Mouse (Mus musculus): ENCODE results near the gene Bcl2a1d. TPM values are rescaled to one million over a fixed set of nuclear protein-coding genes. Genes with fewer than 3 reads are reported as not detected.
"Not testable (repeated sequence)": the region's sequence is repeated elsewhere in the genome, so short reads cannot be mapped to it uniquely, and the experiment has no call there.

The Bcl2a1d gene
- total RNA-seq (2014; fragmentation: Nextera tagmentation): not detected in 2 replicates
- 0.22 TPM in 1 of 2 replicates, not detected in the other for total RNA-seq (2017)
- not detected in 2 replicates for polyA plus RNA-seq (2012)

GRCm38 (mm10) chr9:88731728-88732127 is at the start of gene Bcl2a1d:
Gene Bcl2a1d (minus strand): TSS chr9:88731914.
- H3K36me3 ChIP-seq (replicated peaks); H3K27me3 ChIP-seq (ENCODE audit: insufficient read depth, low read length); H3K9me3 ChIP-seq (replicated peaks); DNase-seq (ENCODE audit: low spot score); H3K4me3 ChIP-seq (ENCODE audit: low read depth, low read length); H3K4me1 ChIP-seq (ENCODE audit: insufficient read depth, low read depth, low read length); ATAC-seq (ENCODE audit: extremely low read depth, insufficient number of reproducible peaks, low FRiP score, poor library complexity, severe bottlenecking): not testable (repeated sequence)

- ATAC-seq (ENCODE audit: extremely low read depth, insufficient number of reproducible peaks, low FRiP score, poor library complexity, severe bottlenecking); H3K9me3 ChIP-seq (replicated peaks); H3K4me3 ChIP-seq (ENCODE audit: low read depth, low read length); H3K36me3 ChIP-seq (replicated peaks); H3K27me3 ChIP-seq (ENCODE audit: insufficient read depth, low read length); DNase-seq (ENCODE audit: low spot score); H3K4me1 ChIP-seq (ENCODE audit: insufficient read depth, low read depth, low read length): not testable (repeated sequence)
These were observed 38.5 kb upstream of the Bcl2a1d start for GRCm38 (mm10) chr9:88770239-88770638.

GRCm38 (mm10) chr9:88769470-88769869 is 37.8 kb upstream of the Bcl2a1d start:
- not testable (repeated sequence) for DNase-seq (ENCODE audit: low spot score); H3K36me3 ChIP-seq (replicated peaks); H3K4me1 ChIP-seq (ENCODE audit: insufficient read depth, low read depth, low read length); H3K4me3 ChIP-seq (ENCODE audit: low read depth, low read length); H3K9me3 ChIP-seq (replicated peaks); H3K27me3 ChIP-seq (ENCODE audit: insufficient read depth, low read length); ATAC-seq (ENCODE audit: extremely low read depth, insufficient number of reproducible peaks, low FRiP score, poor library complexity, severe bottlenecking)

GRCm38 (mm10) chr9:88746687-88747086 is 15.0 kb upstream of the Bcl2a1d start:
- not testable (repeated sequence) for H3K27me3 ChIP-seq (ENCODE audit: insufficient read depth, low read length); ATAC-seq (ENCODE audit: extremely low read depth, insufficient number of reproducible peaks, low FRiP score, poor library complexity, severe bottlenecking); DNase-seq (ENCODE audit: low spot score); H3K4me3 ChIP-seq (ENCODE audit: low read depth, low read length); H3K4me1 ChIP-seq (ENCODE audit: insufficient read depth, low read depth, low read length); H3K36me3 ChIP-seq (replicated peaks); H3K9me3 ChIP-seq (replicated peaks)

GRCm38 (mm10) chr9:88746046-88746445 is 14.3 kb upstream of the Bcl2a1d start:
- H3K9me3 ChIP-seq (replicated peaks); H3K4me3 ChIP-seq (ENCODE audit: low read depth, low read length); DNase-seq (ENCODE audit: low spot score); H3K4me1 ChIP-seq (ENCODE audit: insufficient read depth, low read depth, low read length); H3K36me3 ChIP-seq (replicated peaks); H3K27me3 ChIP-seq (ENCODE audit: insufficient read depth, low read length); ATAC-seq (ENCODE audit: extremely low read depth, insufficient number of reproducible peaks, low FRiP score, poor library complexity, severe bottlenecking): not testable (repeated sequence)

GRCm38 (mm10) chr9:88735289-88735688 is 3.6 kb upstream of the Bcl2a1d start:
- ATAC-seq (ENCODE audit: extremely low read depth, insufficient number of reproducible peaks, low FRiP score, poor library complexity, severe bottlenecking); H3K36me3 ChIP-seq (replicated peaks); H3K27me3 ChIP-seq (ENCODE audit: insufficient read depth, low read length); H3K9me3 ChIP-seq (replicated peaks); DNase-seq (ENCODE audit: low spot score); H3K4me3 ChIP-seq (ENCODE audit: low read depth, low read length); H3K4me1 ChIP-seq (ENCODE audit: insufficient read depth, low read depth, low read length): not testable (repeated sequence)

GRCm38 (mm10) chr9:88733182-88733581 is 1.5 kb upstream of the Bcl2a1d start:
- H3K4me3 ChIP-seq (ENCODE audit: low read depth, low read length); ATAC-seq (ENCODE audit: extremely low read depth, insufficient number of reproducible peaks, low FRiP score, poor library complexity, severe bottlenecking); H3K36me3 ChIP-seq (replicated peaks); H3K27me3 ChIP-seq (ENCODE audit: insufficient read depth, low read length); DNase-seq (ENCODE audit: low spot score); H3K4me1 ChIP-seq (ENCODE audit: insufficient read depth, low read depth, low read length); H3K9me3 ChIP-seq (replicated peaks): not testable (repeated sequence)

- DNase-seq (ENCODE audit: low spot score); H3K4me1 ChIP-seq (ENCODE audit: insufficient read depth, low read depth, low read length); H3K27me3 ChIP-seq (ENCODE audit: insufficient read depth, low read length); ATAC-seq (ENCODE audit: extremely low read depth, insufficient number of reproducible peaks, low FRiP score, poor library complexity, severe bottlenecking); H3K9me3 ChIP-seq (replicated peaks); H3K4me3 ChIP-seq (ENCODE audit: low read depth, low read length); H3K36me3 ChIP-seq (replicated peaks): not testable (repeated sequence)
These were observed 620 bp upstream of the Bcl2a1d start for GRCm38 (mm10) chr9:88732334-88732733.

GRCm38 (mm10) chr9:88728311-88728710 is 3.4 kb downstream of the Bcl2a1d start:
- not testable (repeated sequence) for DNase-seq (ENCODE audit: low spot score); H3K9me3 ChIP-seq (replicated peaks); ATAC-seq (ENCODE audit: extremely low read depth, insufficient number of reproducible peaks, low FRiP score, poor library complexity, severe bottlenecking); H3K36me3 ChIP-seq (replicated peaks); H3K4me3 ChIP-seq (ENCODE audit: low read depth, low read length); H3K27me3 ChIP-seq (ENCODE audit: insufficient read depth, low read length); H3K4me1 ChIP-seq (ENCODE audit: insufficient read depth, low read depth, low read length)

- H3K9me3 ChIP-seq (replicated peaks); DNase-seq (ENCODE audit: low spot score); H3K4me3 ChIP-seq (ENCODE audit: low read depth, low read length); H3K36me3 ChIP-seq (replicated peaks); ATAC-seq (ENCODE audit: extremely low read depth, insufficient number of reproducible peaks, low FRiP score, poor library complexity, severe bottlenecking); H3K27me3 ChIP-seq (ENCODE audit: insufficient read depth, low read length); H3K4me1 ChIP-seq (ENCODE audit: insufficient read depth, low read depth, low read length): not testable (repeated sequence)
These were observed 10.1 kb downstream of the Bcl2a1d start for GRCm38 (mm10) chr9:88721628-88722027.

- not testable (repeated sequence) for H3K27me3 ChIP-seq (ENCODE audit: insufficient read depth, low read length); H3K36me3 ChIP-seq (replicated peaks); H3K9me3 ChIP-seq (replicated peaks); DNase-seq (ENCODE audit: low spot score); H3K4me1 ChIP-seq (ENCODE audit: insufficient read depth, low read depth, low read length)
- H3K4me3 ChIP-seq (ENCODE audit: low read depth, low read length): peak within 1 kb of the TSS; percentile 59
- ATAC-seq (ENCODE audit: extremely low read depth, insufficient number of reproducible peaks, low FRiP score, poor library complexity, severe bottlenecking): peak; percentile 64
These were observed 11.7 kb downstream of the Bcl2a1d start, which contains the start of gene Mthfsl for GRCm38 (mm10) chr9:88719989-88720537. Gene Mthfsl (minus strand): TSS chr9:88720296.

- peak overlapping the region; percentile 59; the same call in 1 of the 2 replicates for H3K4me3 ChIP-seq (ENCODE audit: low read depth, low read length)
- not testable (repeated sequence) for H3K9me3 ChIP-seq (replicated peaks); DNase-seq (ENCODE audit: low spot score); H3K36me3 ChIP-seq (replicated peaks); H3K27me3 ChIP-seq (ENCODE audit: insufficient read depth, low read length); H3K4me1 ChIP-seq (ENCODE audit: insufficient read depth, low read depth, low read length)
- peak; percentile 82 for ATAC-seq (ENCODE audit: extremely low read depth, insufficient number of reproducible peaks, low FRiP score, poor library complexity, severe bottlenecking)
These were observed 12.4 kb downstream of the Bcl2a1d start for GRCm38 (mm10) chr9:88719073-88719921.

Data from G1E (cell line).